Mouse (Mus musculus) left cerebral cortex, postnatal 36 days (tissue): ENCODE measurements at regions not wholly inside any gene's neighbourhood (a gene's known extent, or its start where the extent isn't known, plus 50 kb on each side); places are given as distances from the start of the nearest gene placed in this dataset.

Experiments
- DNase-seq, 2 experiments: peaks; one replicate each; pipeline ENCODE4 v3.0.0; 2021 to 2022; ENCODE audit warnings: low spot score in 2 of 2, mixed read lengths in 1 of 2
- intact Hi-C: fragments of 180-260 bp; cut with DNase I; formaldehyde crosslinking; loops from one replicate; pipeline ENCODE4 v1.15.1; 2025

- DNase-seq, result peak; percentile 49 to 60
- intact Hi-C loops, result loop anchor here (5.0 to 10.0 kb wide), 2 partner anchors 208 to 415 kb away; no protein-coding TSS in a partner anchor
Measured at GRCm38 (mm10) chr10:126752699-126753098, 148.5 kb downstream of the Atp23 start.

- intact Hi-C loops, result no loop called here
- no peak for DNase-seq
Measured at GRCm38 (mm10) chr10:126748696-126749466, 152.3 kb downstream of the Atp23 start.

- intact Hi-C loops, result no loop called here
- DNase-seq, result no peak
Measured at GRCm38 (mm10) chr10:126734661-126735060, 166.5 kb downstream of the Atp23 start.

GRCm38 (mm10) chr10:126727840-126728239 lies 173.3 kb downstream of the Atp23 start:
- intact Hi-C loops, result no loop called here
- DNase-seq, result no peak

GRCm38 (mm10) chr10:126717961-126718360 lies 183.2 kb downstream of the Atp23 start:
- no peak for DNase-seq
- intact Hi-C loops, result no loop called here

- intact Hi-C loops, result no loop called here
- no peak for DNase-seq
Measured at GRCm38 (mm10) chr10:126711758-126712157, 189.4 kb downstream of the Atp23 start.

- intact Hi-C loops, result no loop called here
- no peak for DNase-seq
Measured at GRCm38 (mm10) chr10:126709219-126709917, 191.8 kb downstream of the Atp23 start.

- DNase-seq, result peak in 1 of 2 experiments; percentile 10
- intact Hi-C loops, result no loop called here
Measured at GRCm38 (mm10) chr10:126708730-126709129, 192.4 kb downstream of the Atp23 start.

- intact Hi-C loops, result no loop called here
- no peak for DNase-seq
Measured at GRCm38 (mm10) chr10:126708215-126708614, 192.9 kb downstream of the Atp23 start.

- intact Hi-C loops, result no loop called here
- DNase-seq, result no peak
Measured at GRCm38 (mm10) chr10:126697086-126697485, 204.1 kb downstream of the Atp23 start.

- no peak for DNase-seq
- intact Hi-C loops, result no loop called here
Measured at GRCm38 (mm10) chr10:126690914-126691673, 210.1 kb downstream of the Atp23 start.

GRCm38 (mm10) chr10:126680275-126681184 lies 220.6 kb downstream of the Atp23 start:
- intact Hi-C loops, result no loop called here
- no peak for DNase-seq

GRCm38 (mm10) chr10:126679224-126680120 lies 221.7 kb downstream of the Atp23 start:
- intact Hi-C loops, result no loop called here
- DNase-seq, result peak in 1 of 2 experiments; percentile 11

- DNase-seq, result no peak
- intact Hi-C loops, result no loop called here
Measured at GRCm38 (mm10) chr10:126673437-126673836, 227.7 kb downstream of the Atp23 start.

- DNase-seq, result no peak
- intact Hi-C loops, result no loop called here
Measured at GRCm38 (mm10) chr10:126664408-126665083, 236.6 kb downstream of the Atp23 start.

- intact Hi-C loops, result no loop called here
- no peak for DNase-seq
Measured at GRCm38 (mm10) chr10:126663461-126664013, 237.6 kb downstream of the Atp23 start.

- DNase-seq, result no peak
- intact Hi-C loops, result no loop called here
Measured at GRCm38 (mm10) chr10:126662765-126663164, 238.4 kb downstream of the Atp23 start.
